ENCODE assay signal across 14 mouse cellular contexts in genomic region chr10:91249681-91250195, GRCm38 (mm10).
DNase-seq lines count a peak whose midpoint lies in the region; ATAC-seq lines count a peak whose summit lies in the region.
"Had no signal": no experiment of that assay in that cellular context is flagged by ENCODE, and none has a peak within 500 bp of the region (broad histone marks: within the 10 kb centered on the region; RNA-seq: fewer than 3 reads in every experiment).

No protein-coding gene starts in this region.

- 60% methylated on average over 18 of the region's 18 CpGs for WGBS in hindbrain, embryonic 12.5 days
- WGBS in hindbrain, embryonic 11.5 days, result 64% methylated on average over 18 of the region's 18 CpGs
- WGBS in neural tube, embryonic 12.5 days, result 53% methylated on average over 18 of the region's 18 CpGs
- whole genome bisulfite sequencing in hindbrain, embryonic 16.5 days, result 41% methylated on average over 18 of the region's 18 CpGs
- WGBS in stomach, embryonic 16.5 days, result 20% methylated on average over 18 of the region's 18 CpGs

- no peaks in the 10 kb centered on the region for H3K9me3 ChIP-seq in hindbrain, embryonic 12.5 days (replicated peaks)
- H3K9me3 ChIP-seq in hindbrain, embryonic 11.5 days (ENCODE audit: control insufficient read depth, low read length), result no peaks in the 10 kb centered on the region
- H3K9me3 ChIP-seq in neural tube, embryonic 12.5 days, result no peaks in the 10 kb centered on the region
- no peaks in the 10 kb centered on the region for H3K9me3 ChIP-seq in hindbrain, embryonic 16.5 days (ENCODE audit: control insufficient read depth, low read length)
- H3K9me3 ChIP-seq in stomach, embryonic 16.5 days (replicated peaks; ENCODE audit: control insufficient read depth, low read length), result no peaks in the 10 kb centered on the region

- DNase-seq in hindbrain, embryonic 11.5 days (ENCODE audit: low spot score), result no peak
- DNase-seq in neural tube, embryonic 10.5 days (ENCODE audit: extremely low spot score, low spot score), result no peak
- DNase-seq in cerebellum, adult 9-11 months, result no peak
- DNase-seq: adrenal gland, adult 8-10 months; cerebellum, postnatal 25 days; gastrocnemius, postnatal 25 days; right cerebral cortex, adult 18-20 months; thymus, postnatal 14 days had no signal

- no peaks in the 10 kb centered on the region for H3K4me1 ChIP-seq in hindbrain, embryonic 12.5 days
- no peaks in the 10 kb centered on the region for H3K4me1 ChIP-seq in hindbrain, embryonic 11.5 days (replicated peaks; ENCODE audit: control insufficient read depth, insufficient read depth, low read length)
- no peaks in the 10 kb centered on the region for H3K4me1 ChIP-seq in neural tube, embryonic 12.5 days
- no peaks in the 10 kb centered on the region for H3K4me1 ChIP-seq in hindbrain, embryonic 16.5 days (ENCODE audit: control insufficient read depth, insufficient read depth, low read depth, low read length)
- no peaks in the 10 kb centered on the region for H3K4me1 ChIP-seq in stomach, embryonic 16.5 days (ENCODE audit: control insufficient read depth, insufficient read depth, low read length)
- H3K4me1 ChIP-seq: megakaryocyte, embryonic 14.5 days had no signal

- 0 out of 2 replicates have a peak overlapping the region, but pooled peaks have one; percentile 0 for H3K4me2 ChIP-seq in hindbrain, embryonic 12.5 days (replicated peaks)
- no peak overlapping the region for H3K4me2 ChIP-seq in hindbrain, embryonic 11.5 days (replicated peaks; ENCODE audit: low read depth, low read length)
- H3K4me2 ChIP-seq in neural tube, embryonic 12.5 days (replicated peaks), result peak overlapping the region; percentile 33
- H3K4me2 ChIP-seq in hindbrain, embryonic 16.5 days (ENCODE audit: low read length), result peak overlapping the region; percentile 47
- peak overlapping the region; percentile 57 for H3K4me2 ChIP-seq in stomach, embryonic 16.5 days (ENCODE audit: low read depth, low read length)

- no peak; the same call in 1 of the 2 replicates for ATAC-seq in hindbrain, embryonic 12.5 days (ENCODE audit: low FRiP score)
- no peak for ATAC-seq in hindbrain, embryonic 11.5 days (ENCODE audit: low FRiP score)
- ATAC-seq in neural tube, embryonic 12.5 days (ENCODE audit: low FRiP score, low read depth), result no peak
- ATAC-seq in hindbrain, embryonic 16.5 days, result 0 out of 2 replicates have a peak, but pooled peaks have one; percentile 40
- ATAC-seq in stomach, embryonic 16.5 days (ENCODE audit: insufficient read depth, low FRiP score), result no peak
- no peak for ATAC-seq in megakaryocyte, adult 5-6 weeks (ENCODE audit: poor library complexity, severe bottlenecking)

- H3K9ac ChIP-seq in hindbrain, embryonic 12.5 days, result no peak overlapping the region
- H3K9ac ChIP-seq in hindbrain, embryonic 11.5 days (ENCODE audit: low read depth, low read length), result no peak overlapping the region
- H3K9ac ChIP-seq in neural tube, embryonic 12.5 days, result no peak overlapping the region
- H3K9ac ChIP-seq in hindbrain, embryonic 16.5 days (ENCODE audit: low read depth, low read length), result no peak overlapping the region
- H3K9ac ChIP-seq in stomach, embryonic 16.5 days (ENCODE audit: low read length), result peak overlapping the region; percentile 55

- no peaks in the 10 kb centered on the region for H3K36me3 ChIP-seq in hindbrain, embryonic 12.5 days
- H3K36me3 ChIP-seq in hindbrain, embryonic 11.5 days (ENCODE audit: control insufficient read depth, insufficient read depth, low read length), result no peaks in the 10 kb centered on the region
- no peaks in the 10 kb centered on the region for H3K36me3 ChIP-seq in neural tube, embryonic 12.5 days
- H3K36me3 ChIP-seq in hindbrain, embryonic 16.5 days (ENCODE audit: control insufficient read depth, insufficient read depth, low read length), result no peaks in the 10 kb centered on the region
- no peaks in the 10 kb centered on the region for H3K36me3 ChIP-seq in stomach, embryonic 16.5 days (ENCODE audit: control insufficient read depth, insufficient read depth, low read length)

- H3K4me3 ChIP-seq in hindbrain, embryonic 12.5 days, result no peak overlapping the region
- H3K4me3 ChIP-seq in hindbrain, embryonic 11.5 days (ENCODE audit: low read depth, low read length), result no peak overlapping the region
- no peak overlapping the region for H3K4me3 ChIP-seq in neural tube, embryonic 12.5 days
- peak overlapping the region; percentile 4; the same call in 1 of the 2 replicates for H3K4me3 ChIP-seq in hindbrain, embryonic 16.5 days (ENCODE audit: low read length)
- H3K4me3 ChIP-seq in stomach, embryonic 16.5 days (replicated peaks; ENCODE audit: low read length), result peak overlapping the region; percentile 38
- H3K4me3 ChIP-seq: megakaryocyte, embryonic 14.5 days had no signal

- no peaks in the 10 kb centered on the region for H3K27me3 ChIP-seq in hindbrain, embryonic 12.5 days
- no peaks in the 10 kb centered on the region for H3K27me3 ChIP-seq in hindbrain, embryonic 11.5 days (ENCODE audit: control insufficient read depth, insufficient read depth, low read length)
- H3K27me3 ChIP-seq in neural tube, embryonic 12.5 days (replicated peaks), result no peaks in the 10 kb centered on the region
- no peaks in the 10 kb centered on the region for H3K27me3 ChIP-seq in hindbrain, embryonic 16.5 days (replicated peaks; ENCODE audit: control insufficient read depth, insufficient read depth, low read length)
- H3K27me3 ChIP-seq in stomach, embryonic 16.5 days (ENCODE audit: control insufficient read depth, insufficient read depth, low read length), result no peaks in the 10 kb centered on the region
- H3K27me3 ChIP-seq: megakaryocyte, embryonic 14.5 days had no signal

- H3K27ac ChIP-seq in hindbrain, embryonic 12.5 days, result no peak overlapping the region
- H3K27ac ChIP-seq in hindbrain, embryonic 11.5 days (ENCODE audit: low read depth, low read length), result no peak overlapping the region
- H3K27ac ChIP-seq in neural tube, embryonic 12.5 days, result no peak overlapping the region
- H3K27ac ChIP-seq in hindbrain, embryonic 16.5 days (ENCODE audit: low read depth, low read length), result no peak overlapping the region
- H3K27ac ChIP-seq in stomach, embryonic 16.5 days (ENCODE audit: low read length), result no peak overlapping the region

Comparison
In these comparisons a context has a peak if more than half of its experiments do, and no peak if none do; other contexts are left out.
1. H3K4me3 ChIP-seq: peak in hindbrain, embryonic 16.5 days (single experiment) and stomach, embryonic 16.5 days (single experiment); none in hindbrain, embryonic 12.5 days (single experiment), hindbrain, embryonic 11.5 days (single experiment) and neural tube, embryonic 12.5 days (single experiment).